Mouse (Mus musculus) bone marrow macrophage, adult 2 months (primary cell): ENCODE measurements around the gene Slc9b2.

Source experiments
- CTCF ChIP-seq: IDR thresholded peaks from 2 replicates; pipeline ENCODE4 v1.5.1; 2012; ENCODE audit warnings: low read depth, mild to moderate bottlenecking, low read length, moderate library complexity
- POLR2A ChIP-seq: IDR thresholded peaks from 2 replicates; pipeline ENCODE4 v1.6.1; 2012; ENCODE audit warnings: mild to moderate bottlenecking, low read depth, low read length, borderline replicate concordance

- TF ChIP-seq CTCF: no peak
- TF ChIP-seq POLR2A: no peak
Measured at GRCm38 (mm10) chr3:135268616-135269015, 38.9 kb upstream of the Slc9b2 start.
